Mouse (Mus musculus) cortical plate, adult 2 months (tissue): ENCODE results near the gene Hoxa2. TPM values are rescaled to one million over a fixed set of nuclear protein-coding genes. Genes with fewer than 3 reads are reported as not detected.

Experiments used
- H3K27ac ChIP-seq: fragments of 200-500 bp; 2 replicates; pipeline ENCODE4 v1.5.1; 2012; ENCODE audit warnings: low read length, control low read depth, inconsistent platforms; ENCODE audit not compliant: insufficient read depth
- H3K4me1 ChIP-seq: fragments of 200-500 bp; 2 replicates; pipeline ENCODE4 v1.6.1; 2011; ENCODE audit warnings: low read length; ENCODE audit not compliant: control insufficient read depth, insufficient read depth
- H3K4me3 ChIP-seq: fragments of 200-500 bp; 2 replicates; pipeline ENCODE4 v1.5.1; 2011; ENCODE audit warnings: mild to moderate bottlenecking, low read length, control low read depth; ENCODE audit not compliant: insufficient read depth
- CTCF ChIP-seq: fragments of 200-500 bp; IDR thresholded peaks from 2 replicates; pipeline ENCODE4 v1.5.1; 2011; ENCODE audit warnings: mild to moderate bottlenecking, control low read depth, low read length; ENCODE audit not compliant: insufficient read depth; ENCODE audit errors: extremely low read depth
- POLR2A ChIP-seq: fragments of 200-500 bp; IDR thresholded peaks from 2 replicates; pipeline ENCODE4 v1.6.1; 2011; ENCODE audit warnings: mild to moderate bottlenecking, low read length, control low read depth; ENCODE audit not compliant: insufficient read depth; ENCODE audit errors: extremely low read depth
- polyA plus RNA-seq: library from polyadenylated mRNA; depleted of rRNA; stranded (reverse); fragments of >200 nt; gene quantifications from 2 replicates; pipeline ENCODE4 v1.2.3, GENCODE M21; 2012

Gene Hoxa2
- polyA plus RNA-seq, 1 experiment: not detected

GRCm38 (mm10) chr6:52189909-52190308 lies 25.3 kb upstream of the Hoxa2 start:
- Histone ChIP-seq H3K27ac (no peak overlapping the region), H3K4me1 (no peaks in the 10 kb centered on the region), H3K4me3 (no peak overlapping the region)
- TF ChIP-seq POLR2A (no peak), CTCF (no peak)

- TF ChIP-seq CTCF (no peak), POLR2A (no peak)
- no peaks in the 10 kb centered on the region for H3K4me1 ChIP-seq
- no peak overlapping the region for H3K27ac ChIP-seq
- no peak overlapping the region for H3K4me3 ChIP-seq
Observed at GRCm38 (mm10) chr6:52189172-52189591, 24.6 kb upstream of the Hoxa2 start.

GRCm38 (mm10) chr6:52186500-52186899 lies 21.9 kb upstream of the Hoxa2 start:
- Histone ChIP-seq H3K4me3 (no peak overlapping the region), H3K4me1 (no peaks in the 10 kb centered on the region), H3K27ac (no peak overlapping the region)
- TF ChIP-seq CTCF: no peak

- TF ChIP-seq CTCF (no peak), POLR2A (no peak)
- H3K27ac ChIP-seq: no peak overlapping the region
- no peak overlapping the region for H3K4me3 ChIP-seq
Observed at GRCm38 (mm10) chr6:52185834-52186233, 21.2 kb upstream of the Hoxa2 start.

GRCm38 (mm10) chr6:52185222-52185621 lies 20.6 kb upstream of the Hoxa2 start:
- no peak overlapping the region for H3K4me3 ChIP-seq
- no peaks in the 10 kb centered on the region for H3K4me1 ChIP-seq
- no peak for TF ChIP-seq CTCF
- no peak for TF ChIP-seq POLR2A
- H3K27ac ChIP-seq: no peak overlapping the region

More at GRCm38 (mm10) chr6:52185834-52186233, 21.2 kb upstream of the Hoxa2 start:
- no peaks in the 10 kb centered on the region for H3K4me1 ChIP-seq

- Histone ChIP-seq H3K27ac (no peak overlapping the region), H3K4me3 (no peak overlapping the region), H3K4me1 (no peaks in the 10 kb centered on the region)
- TF ChIP-seq CTCF (no peak), POLR2A (no peak)
Observed at GRCm38 (mm10) chr6:52184668-52185067, 20.0 kb upstream of the Hoxa2 start.

GRCm38 (mm10) chr6:52183311-52184080 lies 18.9 kb upstream of the Hoxa2 start:
- TF ChIP-seq POLR2A (no peak), CTCF (no peak)
- Histone ChIP-seq H3K4me3 (no peak overlapping the region), H3K4me1 (no peaks in the 10 kb centered on the region), H3K27ac (no peak overlapping the region)

GRCm38 (mm10) chr6:52182793-52183192 lies 18.2 kb upstream of the Hoxa2 start:
- H3K4me1 ChIP-seq: no peaks in the 10 kb centered on the region
- no peak overlapping the region for H3K27ac ChIP-seq
- no peak for TF ChIP-seq POLR2A
- TF ChIP-seq CTCF: no peak
- H3K4me3 ChIP-seq: no peak overlapping the region

GRCm38 (mm10) chr6:52182030-52182429 lies 17.4 kb upstream of the Hoxa2 start:
- no peak for TF ChIP-seq POLR2A
- no peak for TF ChIP-seq CTCF
- Histone ChIP-seq H3K4me1 (no peaks in the 10 kb centered on the region), H3K27ac (no peak overlapping the region), H3K4me3 (no peak overlapping the region)

- TF ChIP-seq CTCF: no peak
- no peak for TF ChIP-seq POLR2A
- Histone ChIP-seq H3K4me3 (no peak overlapping the region), H3K27ac (no peak overlapping the region), H3K4me1 (no peaks in the 10 kb centered on the region)
Observed at GRCm38 (mm10) chr6:52180726-52181125, 16.1 kb upstream of the Hoxa2 start.
